Mouse (Mus musculus) adrenal gland (tissue): Measurements from ENCODE around the gene Sfxn5.

Source experiments
- intact Hi-C: fragments of 180-260 bp; cut with DNase I; formaldehyde crosslinking; loops from one replicate; pipeline ENCODE4 v1.15.1; 2025

Gene Sfxn5

GRCm38 (mm10) chr6:85366387-85366786 lies 33.2 kb upstream of the Sfxn5 start:
- intact Hi-C loops, result no loop called here

DNA sequence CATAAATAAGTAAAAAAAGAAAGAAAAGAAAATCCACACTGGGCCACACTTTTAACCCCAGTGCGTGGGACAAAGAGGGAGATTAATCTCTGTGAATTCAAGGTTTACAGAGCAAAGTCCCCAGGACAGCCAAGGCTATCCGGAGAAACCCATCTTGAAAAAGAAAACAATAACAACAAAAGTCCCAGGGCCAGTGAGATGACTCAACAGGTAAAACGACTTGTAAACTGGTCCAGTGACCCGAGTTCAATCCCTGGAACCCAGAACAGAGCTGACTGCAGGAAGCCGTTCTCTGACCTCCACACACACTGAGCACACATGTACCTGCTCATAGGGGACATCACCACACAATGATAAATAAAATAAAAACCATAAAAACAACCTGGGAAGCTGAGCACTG lies 31.2 kb upstream of the Sfxn5 start:
- intact Hi-C loops, result no loop called here

DNA sequence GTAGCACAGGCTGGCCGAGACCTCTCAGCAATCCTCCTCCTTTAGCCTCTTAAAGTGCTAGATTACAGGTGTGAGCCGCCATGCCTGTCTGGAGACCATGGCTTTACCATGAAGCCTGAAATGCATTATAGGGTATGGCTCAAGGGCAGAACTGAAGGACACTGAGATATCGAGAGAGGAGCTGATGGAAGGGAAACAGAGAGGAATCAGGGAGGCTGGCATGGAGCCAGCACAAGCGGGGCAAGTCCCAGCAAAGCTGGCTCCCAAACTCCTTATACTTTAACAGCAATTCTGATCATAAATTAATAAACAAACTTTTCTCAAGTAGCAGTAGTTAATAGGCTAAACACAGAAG lies 30.7 kb upstream of the Sfxn5 start:
- intact Hi-C loops, result no loop called here

- intact Hi-C loops, result no loop called here
Measured at GRCm38 (mm10) chr6:85363231-85363905, 30.1 kb upstream of the Sfxn5 start.

GRCm38 (mm10) chr6:85362610-85363009 lies 29.4 kb upstream of the Sfxn5 start:
- intact Hi-C loops, result no loop called here

GRCm38 (mm10) chr6:85360311-85360710 lies 27.1 kb upstream of the Sfxn5 start:
- intact Hi-C loops, result no loop called here

DNA sequence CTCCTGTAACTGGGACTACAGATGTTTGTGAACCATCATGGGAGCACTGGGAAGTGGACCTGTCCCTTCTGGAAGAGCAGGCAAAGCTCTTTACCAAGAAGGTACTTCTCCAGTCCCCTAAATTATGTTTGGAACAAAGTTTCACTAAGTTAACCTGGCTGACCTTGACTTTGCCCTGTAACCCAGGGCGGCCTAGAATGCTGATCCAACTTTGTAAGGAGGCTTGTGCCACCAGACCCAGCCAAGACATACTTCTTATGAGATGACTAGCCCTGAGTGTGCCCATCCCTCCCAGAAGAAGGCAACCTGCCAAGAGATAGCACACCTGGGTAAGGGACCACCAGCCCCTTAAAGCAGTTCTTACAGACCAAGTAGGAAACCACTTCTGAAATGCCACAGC lies 25.7 kb upstream of the Sfxn5 start:
- intact Hi-C loops, result no loop called here

GRCm38 (mm10) chr6:85356682-85357465 lies 23.7 kb upstream of the Sfxn5 start:
- intact Hi-C loops, result no loop called here

- intact Hi-C loops, result no loop called here
Measured at GRCm38 (mm10) chr6:85355753-85356152, 22.5 kb upstream of the Sfxn5 start.

DNA sequence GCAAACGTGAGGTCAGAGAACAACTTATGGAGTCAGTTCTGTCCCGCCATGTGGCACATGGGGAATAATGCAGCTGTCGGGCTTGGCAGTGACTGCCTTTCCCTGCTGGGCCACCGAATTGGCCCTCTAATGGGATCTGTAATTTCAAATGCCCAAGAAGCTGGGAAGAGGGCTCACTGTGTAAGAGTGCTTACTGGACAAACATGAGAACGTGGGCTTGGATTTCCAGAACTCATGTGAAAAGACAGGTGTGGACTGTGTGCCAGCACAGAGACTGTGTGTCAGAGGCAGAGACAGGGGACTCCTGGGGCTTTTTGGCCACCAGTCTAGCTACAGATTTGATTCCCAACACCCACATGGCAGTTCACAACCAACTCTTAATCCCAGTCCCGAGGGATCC lies 21.5 kb upstream of the Sfxn5 start:
- intact Hi-C loops, result no loop called here

DNA sequence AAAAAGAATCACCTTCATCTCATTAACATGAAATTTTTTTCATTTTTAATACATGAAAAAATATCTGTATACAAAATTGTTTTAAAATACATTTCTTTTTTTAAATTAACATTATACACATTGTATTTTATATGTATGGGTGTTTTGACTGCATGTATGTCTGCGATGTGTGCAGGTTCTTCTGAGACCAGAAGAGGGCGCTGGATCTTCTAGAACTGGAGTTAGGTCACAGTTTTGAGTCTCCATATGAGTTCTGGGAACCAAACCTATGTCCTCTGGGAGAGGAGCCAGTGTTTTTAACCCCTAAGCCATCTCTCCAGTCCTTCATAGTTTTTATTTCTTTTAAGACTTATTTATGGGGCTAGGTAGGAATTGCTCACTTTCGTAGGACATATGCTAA lies 20.5 kb upstream of the Sfxn5 start:
- intact Hi-C loops, result no loop called here

- intact Hi-C loops, result no loop called here
Measured at GRCm38 (mm10) chr6:85350157-85350556, 16.9 kb upstream of the Sfxn5 start.

- intact Hi-C loops, result no loop called here
Measured at GRCm38 (mm10) chr6:85349246-85349645, 16.0 kb upstream of the Sfxn5 start.

- intact Hi-C loops, result no loop called here
Measured at GRCm38 (mm10) chr6:85348133-85348532, 14.9 kb upstream of the Sfxn5 start.

GRCm38 (mm10) chr6:85346028-85346634 lies 12.9 kb upstream of the Sfxn5 start:
- intact Hi-C loops, result loop anchor here (1.0 kb wide), 1 partner anchor 46 kb away; no protein-coding TSS in a partner anchor

DNA sequence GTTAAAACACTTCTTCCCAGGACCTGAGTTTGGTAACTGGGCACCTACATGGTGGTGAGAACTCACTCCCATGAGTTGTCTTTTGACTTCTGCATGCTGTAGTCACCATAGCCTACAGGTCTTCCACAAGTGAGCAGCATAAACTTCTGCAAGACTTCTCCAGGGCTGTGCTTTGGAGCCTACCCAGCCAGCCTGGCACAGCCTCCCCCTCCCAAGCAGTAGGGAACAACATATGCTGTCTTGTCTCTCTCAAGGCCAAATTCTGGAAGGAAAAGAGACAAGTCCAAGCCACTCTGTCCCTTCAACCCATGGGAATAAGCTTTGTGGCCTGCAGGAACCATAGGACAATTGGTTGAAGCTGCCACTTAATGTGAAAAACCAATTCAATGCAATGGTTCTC lies 11.7 kb upstream of the Sfxn5 start:
- intact Hi-C loops, result no loop called here

- intact Hi-C loops, result no loop called here
Measured at GRCm38 (mm10) chr6:85343027-85343426, 9.8 kb upstream of the Sfxn5 start.

GRCm38 (mm10) chr6:85341814-85342501 lies 8.7 kb upstream of the Sfxn5 start:
- intact Hi-C loops, result no loop called here

DNA sequence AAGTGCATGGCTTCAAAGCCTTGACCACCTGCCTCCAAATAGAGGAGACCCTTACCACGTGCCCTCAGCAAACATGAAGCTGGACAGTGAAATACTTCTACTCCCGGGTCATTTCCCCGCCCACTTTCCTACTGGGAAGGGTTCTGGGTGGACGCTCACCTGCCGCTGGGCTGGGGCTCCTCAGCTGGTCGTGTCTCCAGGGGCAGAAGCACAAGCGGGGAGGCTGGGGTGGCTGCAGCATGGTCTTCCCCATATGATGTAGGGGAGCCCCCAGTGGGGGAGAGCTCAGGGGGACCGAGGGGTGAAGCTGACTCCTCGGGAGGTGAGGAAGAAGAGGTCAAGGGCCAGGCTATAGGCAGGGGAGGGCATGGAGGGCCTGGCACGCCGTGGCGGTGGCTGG lies 7.0 kb upstream of the Sfxn5 start:
- intact Hi-C loops, result no loop called here

DNA sequence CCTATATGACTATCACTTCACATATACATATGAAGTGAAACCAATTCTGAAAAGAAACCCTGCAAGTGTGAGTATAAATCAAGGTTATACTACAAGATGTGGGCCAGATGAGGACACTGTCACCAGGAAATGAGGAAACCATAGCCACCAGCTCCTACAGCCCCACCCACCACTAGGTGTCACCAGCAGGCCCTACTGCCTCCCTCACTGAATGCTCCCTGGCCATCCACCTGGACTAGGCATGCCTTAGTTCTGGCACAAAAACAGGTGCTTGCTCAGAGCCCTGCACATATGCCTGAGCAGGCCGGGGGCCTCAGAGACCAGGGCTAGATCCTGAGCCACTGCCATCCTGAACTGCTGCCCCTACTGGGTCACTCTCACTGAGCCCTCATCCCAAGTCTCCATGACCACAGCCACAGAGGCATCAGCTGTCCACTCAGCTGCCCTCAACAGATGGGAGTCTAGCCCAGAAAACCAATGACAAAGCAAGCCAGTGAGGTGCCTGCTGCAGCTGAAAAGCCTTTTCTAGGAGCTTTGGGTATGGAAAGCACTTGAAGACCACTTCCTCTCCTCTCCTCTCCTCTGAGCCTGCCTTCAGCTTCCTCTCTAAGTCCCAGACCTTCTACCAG lies 6.2 kb upstream of the Sfxn5 start:
- intact Hi-C loops, result no loop called here

DNA sequence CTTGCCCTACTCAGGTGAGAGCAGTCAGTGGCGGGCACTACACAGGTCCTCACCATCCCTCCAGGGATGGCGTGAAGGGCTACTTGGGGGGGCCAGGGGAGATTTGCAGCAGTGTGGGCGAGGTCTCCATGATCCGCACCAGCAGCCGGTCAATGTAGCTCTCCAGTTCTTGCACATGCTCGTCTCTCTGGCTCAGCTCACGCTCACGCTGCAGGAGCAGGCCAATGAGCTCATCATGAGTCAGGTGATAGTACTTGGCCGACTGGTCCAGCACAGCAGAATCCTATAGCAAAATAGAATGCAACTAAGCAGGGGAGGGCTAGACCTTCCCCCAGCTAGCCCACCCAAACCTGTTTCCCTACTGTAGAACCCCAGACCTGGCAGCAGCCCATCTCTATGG lies 3.7 kb upstream of the Sfxn5 start:
- intact Hi-C loops, result no loop called here

- intact Hi-C loops, result no loop called here
Measured at GRCm38 (mm10) chr6:85335352-85335751, 2.1 kb upstream of the Sfxn5 start.
